28 mouse cellular contexts compared by ENCODE assay signal in genomic region chr4:54084747-54085146, GRCm38 (mm10).
A peak's percentile ranks its signal among the peaks of the same experiment; 100 is the strongest.
DNase-seq lines count a peak whose midpoint lies in the region; ATAC-seq and TF ChIP-seq lines count a peak whose summit lies in the region.
"Had no signal": no experiment of that assay in that cellular context is flagged by ENCODE, and none has a peak within 500 bp of the region (broad histone marks: within the 10 kb centered on the region; RNA-seq: fewer than 3 reads in every experiment).

No protein-coding gene starts in this region.

- no peak overlapping the region for H3K27ac ChIP-seq in forebrain, postnatal 0 days (ENCODE audit: low read depth, low read length)
- H3K27ac ChIP-seq in forebrain, embryonic 13.5 days = no peak overlapping the region
- H3K27ac ChIP-seq: forebrain, embryonic 10.5 days; gastrocnemius, adult 2 months; heart, embryonic 15.5 days; hindbrain, embryonic 10.5 days; hindbrain, embryonic 13.5 days had no signal

- intact Hi-C loops in left cerebral cortex, postnatal 25 days (cut with DNase I) = no loop called here

- H3K9ac ChIP-seq in forebrain, postnatal 0 days = no peak overlapping the region
- no peak overlapping the region for H3K9ac ChIP-seq in forebrain, embryonic 13.5 days
- H3K9ac ChIP-seq: heart, embryonic 12.5 days; heart, embryonic 15.5 days; hindbrain, embryonic 13.5 days had no signal

- no peaks in the 10 kb centered on the region for H3K27me3 ChIP-seq in forebrain, postnatal 0 days (ENCODE audit: insufficient read depth, low read length)
- no peaks in the 10 kb centered on the region for H3K27me3 ChIP-seq in forebrain, embryonic 13.5 days
- H3K27me3 ChIP-seq: CH12.LX; heart, embryonic 12.5 days; heart, embryonic 15.5 days; hindbrain, embryonic 13.5 days; Patski had no signal

- H3K4me3 ChIP-seq in forebrain, postnatal 0 days (ENCODE audit: low read depth, low read length) = no peak overlapping the region
- no peak overlapping the region for H3K4me3 ChIP-seq in forebrain, embryonic 13.5 days
- H3K4me3 ChIP-seq: forebrain, embryonic 10.5 days; gastrocnemius, adult 2 months; heart, embryonic 12.5 days; heart, embryonic 15.5 days; hindbrain, embryonic 10.5 days; hindbrain, embryonic 13.5 days had no signal

- WGBS in forebrain, postnatal 0 days = 61% methylated on average over 6 of the region's 6 CpGs
- 90% methylated on average over 6 of the region's 6 CpGs for WGBS in forebrain, embryonic 13.5 days

- no peak overlapping the region for H3K4me2 ChIP-seq in forebrain, postnatal 0 days (ENCODE audit: low read depth)
- no peak overlapping the region for H3K4me2 ChIP-seq in forebrain, embryonic 13.5 days
- H3K4me2 ChIP-seq: heart, embryonic 12.5 days; heart, embryonic 15.5 days; hindbrain, embryonic 13.5 days had no signal

- no peak for TF ChIP-seq CTCF in forebrain, postnatal 0 days (IDR thresholded peaks at IDR 0.05; ENCODE audit: low read depth)

- ATAC-seq in forebrain, postnatal 0 days = no peak
- ATAC-seq in forebrain, embryonic 13.5 days = no peak
- ATAC-seq: forebrain, embryonic 16.5 days; hindbrain, embryonic 16.5 days; Patski had no signal

- H3K9me3 ChIP-seq in forebrain, postnatal 0 days (ENCODE audit: low read length) = no peaks in the 10 kb centered on the region
- H3K9me3 ChIP-seq in forebrain, embryonic 13.5 days (replicated peaks) = no peaks in the 10 kb centered on the region
- H3K9me3 ChIP-seq: forebrain, embryonic 10.5 days; heart, embryonic 12.5 days; heart, embryonic 15.5 days; hindbrain, embryonic 10.5 days; hindbrain, embryonic 13.5 days had no signal

- peak; percentile 32 for DNase-seq in forebrain, postnatal 0 days
- DNase-seq in left cerebral cortex, postnatal 25 days (ENCODE audit: low spot score in 2 of 2) = peak; percentile 8 to 24
- DNase-seq in left cerebral cortex, adult 11 months (ENCODE audit: low spot score) = no peak
- peak; percentile 19 for DNase-seq in right cerebral cortex, postnatal 4 days
- DNase-seq in right cerebral cortex, postnatal 25 days = no peak
- DNase-seq in adrenal gland, adult (ENCODE audit: inconsistent age in 2 of 2, low spot score in 1 of 2) = no peak
- DNase-seq: adrenal gland, adult 2 months; adrenal gland, postnatal 14 days; B cell, adult 2 months; cerebellum, adult 18-20 months; cerebellum, adult 9-10 months; cerebellum, postnatal 14 days; gastrocnemius, adult 2 months; gastrocnemius, postnatal 14 days; heart, adult 18-20 months; heart, postnatal 10 days; heart, postnatal 36 days had no signal

- H3K36me3 ChIP-seq in forebrain, postnatal 0 days (ENCODE audit: insufficient read depth) = no peaks in the 10 kb centered on the region
- H3K36me3 ChIP-seq in forebrain, embryonic 13.5 days (ENCODE audit: poor library complexity, severe bottlenecking) = no peaks in the 10 kb centered on the region
- H3K36me3 ChIP-seq: forebrain, embryonic 10.5 days; G1E; heart, embryonic 12.5 days; heart, embryonic 15.5 days; hindbrain, embryonic 10.5 days; hindbrain, embryonic 13.5 days had no signal

- H3K4me1 ChIP-seq in forebrain, postnatal 0 days (ENCODE audit: insufficient read depth) = no peaks in the 10 kb centered on the region
- H3K4me1 ChIP-seq in forebrain, embryonic 13.5 days = no peaks in the 10 kb centered on the region
- H3K4me1 ChIP-seq: heart, embryonic 12.5 days; heart, embryonic 15.5 days; hindbrain, embryonic 10.5 days had no signal

Comparison
In these comparisons a context has a peak if more than half of its experiments do, and no peak if none do; other contexts are left out.
1. DNase-seq: peak in forebrain, postnatal 0 days (single experiment), left cerebral cortex, postnatal 25 days (2 of 2) and right cerebral cortex, postnatal 4 days (single experiment); none in left cerebral cortex, adult 11 months (single experiment), right cerebral cortex, postnatal 25 days (single experiment) and adrenal gland, adult (0 of 2).